Mouse (Mus musculus) retina, adult 2 months (tissue): ENCODE measurements around the gene Hhat.
A peak's percentile ranks its signal among the peaks of the same experiment; 100 is the strongest.

Experiments used
- DNase-seq: peaks from one replicate; pipeline ENCODE4 v3.0.0-alpha.2; 2012; ENCODE audit warnings: low read depth, low spot score

The Hhat gene

GRCm38 (mm10) chr1:192744880-192745239, 26.2 kb downstream of the Hhat start:
- no peak for DNase-seq

GRCm38 (mm10) chr1:192742394-192743251, 28.4 kb downstream of the Hhat start:
- DNase-seq: no peak

- DNase-seq: no peak
These were observed 29.1 kb downstream of the Hhat start for GRCm38 (mm10) chr1:192741896-192742295.

- DNase-seq: no peak
These were observed 34.5 kb downstream of the Hhat start for GRCm38 (mm10) chr1:192736524-192736923.

- DNase-seq: no peak
These were observed 35.0 kb downstream of the Hhat start for GRCm38 (mm10) chr1:192736002-192736426.

- DNase-seq: no peak
These were observed 40.5 kb downstream of the Hhat start for GRCm38 (mm10) chr1:192730517-192730916.

GRCm38 (mm10) chr1:192726996-192727624, 43.9 kb downstream of the Hhat start:
- peak; percentile 26 for DNase-seq

GRCm38 (mm10) chr1:192722147-192722546, 48.9 kb downstream of the Hhat start:
- peak; percentile 43 for DNase-seq

- DNase-seq: no peak
These were observed 50.9 kb downstream of the Hhat start for GRCm38 (mm10) chr1:192720156-192720555.

GRCm38 (mm10) chr1:192711779-192712348, 59.2 kb downstream of the Hhat start:
- peak; percentile 23 for DNase-seq

- DNase-seq: no peak
These were observed 70.5 kb downstream of the Hhat start for GRCm38 (mm10) chr1:192700339-192701073.

- no peak for DNase-seq
These were observed 71.9 kb downstream of the Hhat start for GRCm38 (mm10) chr1:192699101-192699500.

GRCm38 (mm10) chr1:192696371-192696863, 74.6 kb downstream of the Hhat start:
- no peak for DNase-seq

GRCm38 (mm10) chr1:192693644-192694043, 77.4 kb downstream of the Hhat start:
- DNase-seq: no peak

- DNase-seq: no peak
These were observed 78.0 kb downstream of the Hhat start for GRCm38 (mm10) chr1:192692982-192693381.

GRCm38 (mm10) chr1:192682219-192682951, 88.6 kb downstream of the Hhat start:
- DNase-seq: no peak

GRCm38 (mm10) chr1:192677236-192677635, 93.8 kb downstream of the Hhat start:
- no peak for DNase-seq

GRCm38 (mm10) chr1:192663608-192664007, 107.4 kb downstream of the Hhat start:
- DNase-seq: no peak

- DNase-seq: no peak
These were observed 107.9 kb downstream of the Hhat start for GRCm38 (mm10) chr1:192663092-192663491.

- DNase-seq: no peak
These were observed 109.4 kb downstream of the Hhat start for GRCm38 (mm10) chr1:192661612-192662011.

GRCm38 (mm10) chr1:192657417-192657816, 113.6 kb downstream of the Hhat start:
- no peak for DNase-seq
